Mouse (Mus musculus): ENCODE results near the gene Plvap.

GRCm38 (mm10) chr8:71456906-71457305 lies 54.6 kb downstream of the Plvap start:
- TF ChIP-seq CTCF (IDR thresholded peaks at IDR 0.05; ENCODE audit: insufficient read depth, low read length) (no peak), POLR2A (IDR thresholded peaks at IDR 0.05; ENCODE audit: borderline replicate concordance, extremely low read depth, low read depth, low read length) (no peak)
